Mouse (Mus musculus) small intestine, adult 2 months (tissue): ENCODE data around the gene Rcc1.

Experiments used
- CTCF ChIP-seq: fragments of 200-500 bp; IDR thresholded peaks from 2 replicates; pipeline ENCODE4 v1.5.1; 2012; ENCODE audit warnings: low read depth, mild to moderate bottlenecking, control low read depth, inconsistent platforms, low read length, moderate library complexity, mixed read lengths; ENCODE audit not compliant: insufficient replicate concordance, insufficient read length; ENCODE audit errors: extremely low read depth
- POLR2A ChIP-seq: fragments of 200-500 bp; IDR thresholded peaks from 2 replicates; pipeline ENCODE4 v1.6.1; 2012; ENCODE audit warnings: low read depth, mild to moderate bottlenecking, control low read depth, inconsistent platforms, low read length, moderate library complexity

GRCm38 (mm10) chr4:132338943-132339342, 14.5 kb downstream of the Rcc1 start:
- TF ChIP-seq CTCF = no peak
- no peak for TF ChIP-seq POLR2A
